Mouse (Mus musculus) forebrain, embryonic 11.5 days (tissue): ENCODE data around the gene Ehbp1. TPM values are rescaled to one million over a fixed set of nuclear protein-coding genes. Genes with fewer than 3 reads are reported as not detected.

Source experiments
- ATAC-seq: fragments of 200-750 bp; cut with Nextera tagmentation; replicated peaks from 2 replicates; pipeline ENCODE4 v1.8.0; 2017; ENCODE audit warnings: moderate TSS enrichment; ENCODE audit not compliant: low FRiP score
- DNase-seq: peaks from one replicate; pipeline ENCODE4 v3.0.0-alpha.2; 2017; ENCODE audit warnings: low spot score
- H3K27ac ChIP-seq: fragments of 300-500 bp; sonication (generic); 2 replicates; pipeline ENCODE4 v1.5.1; 2014; ENCODE audit warnings: low read depth, low read length
- H3K27me3 ChIP-seq: fragments of 300-500 bp; sonication (generic); 2 replicates; pipeline ENCODE4 v1.6.1; 2014; ENCODE audit warnings: mild to moderate bottlenecking, low read length, mixed read lengths; ENCODE audit not compliant: control insufficient read depth, insufficient read depth
- H3K36me3 ChIP-seq: fragments of 300-500 bp; sonication (generic); 2 replicates; pipeline ENCODE4 v1.6.1; 2014; ENCODE audit warnings: mild to moderate bottlenecking, low read length, moderate library complexity, mixed read lengths; ENCODE audit not compliant: control insufficient read depth, insufficient read depth
- H3K4me1 ChIP-seq: fragments of 300-500 bp; sonication (generic); replicated peaks from 2 replicates; pipeline ENCODE4 v1.6.1; 2014; ENCODE audit warnings: low read length, mixed read lengths; ENCODE audit not compliant: control insufficient read depth, insufficient read depth
- H3K4me2 ChIP-seq: fragments of 300-500 bp; sonication (generic); 2 replicates; pipeline ENCODE4 v1.6.1; 2014; ENCODE audit warnings: low read depth, mild to moderate bottlenecking, low read length, moderate library complexity, mixed read lengths; ENCODE audit not compliant: severe bottlenecking
- H3K4me3 ChIP-seq: fragments of 300-500 bp; sonication (generic); 2 replicates; pipeline ENCODE4 v1.5.1; 2014; ENCODE audit warnings: low read depth, low read length
- H3K9ac ChIP-seq: fragments of 300-500 bp; sonication (generic); 2 replicates; pipeline ENCODE4 v1.6.1; 2014; ENCODE audit warnings: low read length
- H3K9me3 ChIP-seq: fragments of 300-500 bp; sonication (generic); 2 replicates; pipeline ENCODE4 v1.6.1; 2016; ENCODE audit warnings: low read length, mixed read lengths; ENCODE audit not compliant: control insufficient read depth
- WGBS: fragments of 180-500 bp; shearing (Covaris S2); extraction: QIAGEN DNeasy Blood & Tissue Kit; methylation state at CpG from one replicate; pipeline ENCODE4 v1.1.7; 2014; 5-methylcytosine and 5-hydroxymethylcytosine counted together
- polyA plus RNA-seq: library from polyadenylated mRNA; unstranded; fragments of >200 nt; fragmentation: Nextera tagmentation; extraction: Ambion mirVana; gene quantifications from 2 replicates; pipeline ENCODE4 v1.2.1, GENCODE M21; 2014

Ehbp1 gene
- polyA plus RNA-seq, 1 experiment from 2014 or later = 14.7 TPM

GRCm38 (mm10) chr11:22002783-22003340 lies 339.2 kb downstream of the Ehbp1 start, which contains the start of gene Otx1:
Otx1 (minus strand) TSS chr11:22002897.
- peak within 1 kb of the TSS; percentile 94 for H3K27ac ChIP-seq
- DNase-seq = peak; percentile 91

DNA sequence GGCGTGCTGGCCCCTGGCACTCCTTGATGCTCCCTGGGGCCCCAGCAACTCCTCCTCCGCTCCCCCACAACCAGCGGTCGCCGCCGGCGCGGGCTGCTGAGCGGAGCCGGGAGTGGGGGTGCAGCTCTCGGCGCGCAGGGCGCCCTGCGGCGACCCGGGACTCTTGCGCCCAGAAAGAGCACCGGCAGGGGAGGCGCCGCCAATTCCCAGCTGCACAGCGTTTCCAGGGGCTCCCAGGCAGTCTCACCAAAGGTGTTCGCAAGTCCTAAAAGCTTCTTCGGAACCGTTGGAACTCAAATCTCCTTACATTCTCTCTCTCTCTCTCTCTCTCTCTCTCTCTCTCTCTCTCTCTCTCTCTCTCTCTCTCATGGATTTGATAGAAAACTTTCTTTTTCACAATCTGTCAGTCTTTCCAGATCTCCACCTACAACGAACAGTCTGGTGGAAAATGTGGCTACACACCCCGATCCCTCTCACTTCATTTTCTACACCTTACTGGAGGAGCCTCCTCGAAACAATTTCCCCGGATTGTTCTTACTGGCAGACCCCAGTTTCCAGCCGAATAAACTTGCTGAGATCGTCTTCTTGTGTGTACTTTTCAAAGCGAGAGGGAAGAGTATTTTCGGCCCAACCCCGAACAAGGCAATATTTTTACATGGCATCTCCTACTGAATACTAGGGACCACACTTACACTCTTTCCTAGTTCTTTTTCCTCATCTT lies 339.9 kb downstream of the Ehbp1 start:
- Histone ChIP-seq H3K4me1 (peaks cover 10% of the 10 kb centered on the region; the same call in 1 of the 2 replicates), H3K4me2 (peak overlapping the region; percentile 88), H3K27ac (peak overlapping the region; percentile 94), H3K36me3 (no peaks in the 10 kb centered on the region; the same call in 1 of the 2 replicates), H3K4me3 (peak overlapping the region; percentile 89), H3K9me3 (no peaks in the 10 kb centered on the region), H3K9ac (peak overlapping the region; percentile 98), H3K27me3 (peaks cover 8% of the 10 kb centered on the region)
- ATAC-seq (no peak), DNase-seq (peak; percentile 59)
- WGBS = under 1% methylated on average over 34 of the region's 34 CpGs

More at GRCm38 (mm10) chr11:22002783-22003340, 339.2 kb downstream of the Ehbp1 start, which contains the start of gene Otx1:
- Histone ChIP-seq H3K9ac (peak within 1 kb of the TSS; percentile 98), H3K36me3 (no peaks in the 10 kb centered on the region; the same call in 1 of the 2 replicates), H3K4me1 (peaks cover 13% of the 10 kb centered on the region; the same call in 1 of the 2 replicates), H3K4me3 (peak within 1 kb of the TSS; percentile 89), H3K27me3 (peaks cover 8% of the 10 kb centered on the region), H3K4me2 (peak within 1 kb of the TSS; percentile 88), H3K9me3 (no peaks in the 10 kb centered on the region)
- ATAC-seq = peak; percentile 5
- WGBS = under 1% methylated on average over 34 of the region's 34 CpGs

DNA sequence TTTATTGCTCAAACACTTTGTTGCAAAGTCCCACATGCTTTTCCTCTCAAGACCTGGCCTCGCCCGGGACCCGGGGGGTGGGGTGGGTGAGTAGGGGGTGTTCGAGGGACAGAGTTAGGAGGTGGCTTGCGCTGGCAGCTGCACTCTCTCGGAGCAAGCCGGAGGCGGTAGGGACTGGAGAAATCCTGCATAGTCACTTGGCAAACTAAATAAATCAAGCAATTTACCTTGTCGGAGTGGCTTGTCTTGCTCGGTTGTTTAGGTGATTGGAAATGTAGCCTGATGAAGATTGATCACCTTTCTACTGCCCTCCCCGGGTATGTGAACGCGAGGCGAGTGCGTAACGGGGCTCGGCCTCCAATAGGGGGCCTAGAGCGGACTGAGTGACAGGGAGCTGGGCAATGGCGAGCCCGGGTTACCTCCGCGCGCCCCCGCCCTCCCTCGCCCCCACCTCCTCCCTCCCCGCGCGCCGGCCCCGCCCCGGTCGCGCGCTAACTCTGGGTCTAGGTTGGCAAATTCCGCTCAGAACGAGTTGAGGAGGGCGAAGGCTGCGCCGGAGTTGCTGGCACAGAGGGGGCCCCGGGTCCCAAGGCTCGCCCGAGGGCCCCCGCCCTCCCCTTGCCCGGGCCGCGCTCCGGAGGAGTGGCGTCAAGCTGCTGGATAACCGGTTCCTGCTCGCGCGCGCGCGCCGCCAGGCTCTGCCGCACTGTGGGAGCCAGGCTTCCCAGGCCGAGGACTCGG lies 340.6 kb downstream of the Ehbp1 start:
- peak overlapping the region; percentile 94 for H3K27ac ChIP-seq
- peak overlapping the region; percentile 98 for H3K9ac ChIP-seq
- H3K27me3 ChIP-seq = peaks cover 8% of the 10 kb centered on the region
- peak overlapping the region; percentile 88 for H3K4me2 ChIP-seq
- peaks cover 12% of the 10 kb centered on the region; the same call in 1 of the 2 replicates for H3K4me1 ChIP-seq
- ATAC-seq (peak; percentile 83), DNase-seq (peak; percentile 96)
- WGBS = under 1% methylated on average over 47 of the region's 59 CpGs
- no peaks in the 10 kb centered on the region for H3K9me3 ChIP-seq
- H3K4me3 ChIP-seq = peak overlapping the region; percentile 89
- H3K36me3 ChIP-seq = peaks cover 2% of the 10 kb centered on the region; the same call in 1 of the 2 replicates

- H3K4me2 ChIP-seq = peak overlapping the region; percentile 88
- H3K27ac ChIP-seq = peak overlapping the region; percentile 75
- H3K9me3 ChIP-seq = no peaks in the 10 kb centered on the region
- H3K4me3 ChIP-seq = peak overlapping the region; percentile 89
- peak; percentile 74 for DNase-seq
- ATAC-seq = no peak
- H3K36me3 ChIP-seq = peaks cover 4% of the 10 kb centered on the region; the same call in 1 of the 2 replicates
- H3K9ac ChIP-seq = peak overlapping the region; percentile 96
- peaks cover 12% of the 10 kb centered on the region for H3K27me3 ChIP-seq
- WGBS = 1% methylated on average over 48 of the region's 48 CpGs
- peaks cover 15% of the 10 kb centered on the region; the same call in 1 of the 2 replicates for H3K4me1 ChIP-seq
These were observed 341.6 kb downstream of the Ehbp1 start for GRCm38 (mm10) chr11:22000316-22001076.

GRCm38 (mm10) chr11:21999396-22000315 lies 342.4 kb downstream of the Ehbp1 start:
- ATAC-seq (no peak), DNase-seq (peak; percentile 72)
- Histone ChIP-seq H3K4me1 (peaks cover 12% of the 10 kb centered on the region; the same call in 1 of the 2 replicates), H3K36me3 (peaks cover 4% of the 10 kb centered on the region; the same call in 1 of the 2 replicates), H3K9ac (peak overlapping the region; percentile 96), H3K4me3 (peak overlapping the region; percentile 89), H3K27me3 (peaks cover 13% of the 10 kb centered on the region), H3K27ac (peak overlapping the region; percentile 75), H3K9me3 (no peaks in the 10 kb centered on the region), H3K4me2 (peak overlapping the region; percentile 88)
- 2% methylated on average over 31 of the region's 31 CpGs for WGBS

DNA sequence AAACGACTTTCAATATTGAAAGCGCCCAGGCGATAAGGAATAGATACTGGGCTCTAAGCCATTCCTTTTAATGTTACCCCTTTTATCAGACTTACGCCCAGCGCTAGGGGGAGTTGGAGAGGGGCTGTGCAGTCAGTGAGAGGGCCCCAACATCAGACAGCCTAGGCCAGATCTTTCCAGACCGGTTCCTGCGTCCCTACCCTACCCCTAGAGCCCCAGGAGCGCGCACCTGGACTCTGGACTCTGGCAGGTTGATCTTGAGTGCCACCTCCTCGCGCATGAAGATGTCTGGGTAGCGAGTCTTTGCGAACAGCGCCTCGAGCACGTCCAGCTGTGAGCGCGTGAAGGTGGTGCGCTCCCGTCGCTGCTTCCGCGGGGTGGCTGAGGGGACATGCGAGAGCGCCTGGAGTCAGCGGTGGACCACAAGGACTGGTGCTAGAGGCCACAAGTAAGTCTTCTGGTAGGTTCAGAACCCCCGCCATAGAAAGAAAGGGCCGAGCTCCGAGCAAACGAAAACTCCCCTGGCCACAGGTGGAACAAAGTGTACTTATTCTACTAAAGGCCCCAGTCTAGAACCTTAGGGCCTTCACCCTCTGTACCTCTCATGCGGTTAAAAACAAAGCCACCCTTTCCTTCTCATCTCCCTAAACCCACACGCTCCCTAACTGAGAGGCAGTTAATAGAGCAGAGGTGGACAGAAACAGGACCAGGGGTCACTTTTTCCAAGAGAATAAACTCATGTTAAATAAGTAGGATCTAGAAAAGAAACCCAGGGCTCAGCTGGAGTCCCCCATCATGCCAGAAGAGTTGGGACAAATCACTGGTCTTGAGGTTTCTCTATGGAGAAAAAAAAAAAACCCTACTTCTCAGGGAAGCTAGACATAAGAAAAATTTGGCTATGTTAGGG lies 343.7 kb downstream of the Ehbp1 start:
- no peaks in the 10 kb centered on the region for H3K9me3 ChIP-seq
- H3K4me2 ChIP-seq = peak overlapping the region; percentile 88
- ATAC-seq (no peak), DNase-seq (peak; percentile 74)
- peaks cover 17% of the 10 kb centered on the region for H3K27me3 ChIP-seq
- H3K4me1 ChIP-seq = peaks cover 11% of the 10 kb centered on the region
- H3K36me3 ChIP-seq = peaks cover 4% of the 10 kb centered on the region; the same call in 1 of the 2 replicates
- 4% methylated on average over 32 of the region's 32 CpGs for WGBS
- peak overlapping the region; percentile 96 for H3K9ac ChIP-seq
- peak overlapping the region; percentile 89 for H3K4me3 ChIP-seq
- H3K27ac ChIP-seq = peak overlapping the region; percentile 85
